Mouse (Mus musculus) ES-Bruce4 (cell line): Measurements from ENCODE around the gene Dync1i1.

Experiments
- CTCF ChIP-seq: IDR thresholded peaks from one replicate; pipeline ENCODE4 v1.8.1; 2011; ENCODE audit warnings: low read depth, low read length
- EP300 ChIP-seq: IDR thresholded peaks from 2 replicates; pipeline ENCODE4 v1.6.1; 2011; ENCODE audit warnings: low read depth, low read length; ENCODE audit not compliant: insufficient read depth
- POLR2A ChIP-seq: IDR thresholded peaks from one replicate; pipeline ENCODE4 v1.8.1; 2011; ENCODE audit warnings: low read length; ENCODE audit not compliant: insufficient read depth

DNA sequence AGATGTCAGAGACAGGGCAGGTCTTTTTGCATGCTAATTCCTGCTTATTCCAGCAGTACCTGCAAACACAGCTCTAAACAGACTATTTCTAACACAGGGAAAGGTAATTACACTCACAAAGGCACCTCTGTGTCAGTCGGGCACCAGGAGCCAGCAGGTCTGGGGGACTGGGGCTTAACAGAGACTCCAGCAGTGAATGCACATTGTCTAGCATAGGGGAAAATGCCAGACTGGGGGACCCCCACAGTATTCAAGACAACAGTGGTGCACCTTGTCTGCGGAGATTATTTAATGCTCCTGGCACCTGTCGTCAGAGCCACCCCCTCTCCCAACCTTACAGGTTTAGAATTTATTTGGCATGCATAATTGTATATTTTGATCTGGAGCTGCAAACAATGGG, 333.1 kb downstream of the Dync1i1 start:
- TF ChIP-seq CTCF (no peak), POLR2A (no peak), EP300 (no peak)
